In the genomic region with DNA sequence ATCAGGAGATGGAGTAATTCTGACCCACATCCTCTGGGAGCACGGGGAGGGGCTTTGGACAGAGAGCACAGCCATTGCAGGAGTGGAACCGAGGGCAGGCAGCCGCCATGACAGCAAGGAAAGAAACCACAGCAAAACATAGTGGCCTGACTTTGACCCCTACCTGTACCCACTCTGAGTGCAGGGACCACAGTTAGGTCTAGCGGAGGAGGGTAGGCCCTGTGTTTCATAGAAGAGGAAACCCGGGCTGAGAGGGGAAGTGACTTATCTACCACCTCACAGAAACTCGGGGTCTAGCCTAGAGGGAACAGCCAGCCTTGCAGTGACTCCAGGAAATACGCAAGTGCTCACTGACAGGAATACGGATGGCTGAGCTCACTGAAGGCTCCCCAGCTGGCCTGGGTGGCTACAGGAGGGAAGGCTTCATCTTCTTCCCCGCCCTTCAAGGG, we compare ENCODE assay signal across 8 mouse cellular contexts. TPM values are rescaled to one million over a fixed set of nuclear protein-coding genes. Genes with fewer than 3 reads are reported as not detected.
DNase-seq lines count a peak whose midpoint lies in the region; ATAC-seq and TF ChIP-seq lines count a peak whose summit lies in the region.

No protein-coding gene starts in this region.

- WGBS in intestine, embryonic 16.5 days = 49% methylated on average over 9 of the region's 9 CpGs
- WGBS in lung, adult 2 months = 23% methylated on average over 9 of the region's 9 CpGs

- H3K27ac ChIP-seq in layer of hippocampus, adult 2 months = peak overlapping the region; percentile 89
- H3K27ac ChIP-seq in intestine, embryonic 16.5 days (ENCODE audit: low read length) = peak overlapping the region; percentile 35

- no peak for TF ChIP-seq CTCF in layer of hippocampus, adult 2 months (conservative IDR thresholded peaks at IDR 0.05)
- TF ChIP-seq CTCF in lung, adult 2 months (IDR thresholded peaks at IDR 0.05; ENCODE audit: insufficient read depth, low read length) = no peak

- no peaks in the 10 kb centered on the region for H3K9me3 ChIP-seq in intestine, embryonic 16.5 days (ENCODE audit: control insufficient read depth, low read length)

- peak overlapping the region; percentile 62 for H3K4me3 ChIP-seq in layer of hippocampus, adult 2 months
- peak overlapping the region; percentile 71 for H3K4me3 ChIP-seq in intestine, embryonic 16.5 days (ENCODE audit: low read length)
- peak overlapping the region; percentile 78 for H3K4me3 ChIP-seq in lung, adult 2 months (replicated peaks; ENCODE audit: extremely low read depth, low read depth, low read length)

- no peak for DNase-seq in layer of hippocampus, adult 2 months (ENCODE audit: low spot score in 2 of 2)
- DNase-seq in layer of hippocampus, adult 18-20 months (ENCODE audit: low spot score in 2 of 2) = no peak
- peak; percentile 37 for DNase-seq in lung, adult 2 months
- no peak for DNase-seq in cerebellum, adult 11-12 months

- ATAC-seq in granulocyte monocyte progenitor cell, adult 5-6 weeks (replicated peaks; ENCODE audit: poor library complexity, severe bottlenecking) = peak; percentile 44
- ATAC-seq in intestine, embryonic 16.5 days = no peak
- peak; percentile 21; the same call in 1 of the 2 replicates for ATAC-seq in neutrophil, adult 5-6 weeks (ENCODE audit: extremely low read depth, insufficient number of reproducible peaks, low FRiP score, poor library complexity, severe bottlenecking)
- no peak for ATAC-seq in frontal cortex, adult (ENCODE audit: low TSS enrichment)

- H3K9ac ChIP-seq in intestine, embryonic 16.5 days (ENCODE audit: low read depth, low read length) = peak overlapping the region; percentile 75

- H3K4me2 ChIP-seq in intestine, embryonic 16.5 days (ENCODE audit: low read depth, low read length) = peak overlapping the region; percentile 88

- TF ChIP-seq POLR2A in lung, adult 2 months (IDR thresholded peaks at IDR 0.05; ENCODE audit: borderline replicate concordance, extremely low read depth, low read depth, low read length) = 0 out of 2 replicates have a peak, but pooled peaks have one; percentile 18

- H3K36me3 ChIP-seq in intestine, embryonic 16.5 days (ENCODE audit: control insufficient read depth, insufficient read depth, low read length) = no peaks in the 10 kb centered on the region

- no peaks in the 10 kb centered on the region for H3K27me3 ChIP-seq in intestine, embryonic 16.5 days (replicated peaks; ENCODE audit: control insufficient read depth, insufficient read depth, low read length)

- H3K4me1 ChIP-seq in intestine, embryonic 16.5 days (ENCODE audit: control insufficient read depth, insufficient read depth, low read length) = peaks cover 32% of the 10 kb centered on the region
- H3K4me1 ChIP-seq in lung, adult 2 months (ENCODE audit: control insufficient read depth, insufficient read depth, low read length) = peaks cover 7% of the 10 kb centered on the region; the same call in 1 of the 2 replicates

RNA-seq across cellular contexts. Expression of a gene that starts 1.0 kb away (rescaled TPM):
- 10 to 100 TPM; 12.0 to 14.5 TPM for total RNA-seq in layer of hippocampus, adult 2 months (2021)
- total RNA-seq in layer of hippocampus, adult 18-20 months (2021) = 10 to 100 TPM in 1 of 2 experiments, 1 to 10 TPM in 1; 7.7 to 11.7 TPM
- 15.4 and 20.2 TPM in 2 replicates for total RNA-seq in granulocyte monocyte progenitor cell, adult 5-6 weeks (2014; fragmentation: Nextera tagmentation)
- 7.1 and 12.6 TPM in 2 replicates for total RNA-seq in granulocyte monocyte progenitor cell, adult 5-6 weeks (2017)
- 11.3 and 11.9 TPM in 2 replicates for polyA plus RNA-seq in intestine, embryonic 16.5 days (2015; fragmentation: Nextera tagmentation; extraction: Ambion mirVana)
- 31.6 and 36.7 TPM in 2 replicates for polyA plus RNA-seq in lung, adult 2 months (2012; rRNA removed)
- total RNA-seq in neutrophil, adult 5-6 weeks (2017) = 103 and 108 TPM in 2 replicates

RNA-seq across cellular contexts. Expression of a gene that starts 8.1 kb away (rescaled TPM):
- total RNA-seq in layer of hippocampus, adult 2 months (2021) = under 1 TPM; 0.17 to 0.38 TPM
- total RNA-seq in layer of hippocampus, adult 18-20 months (2021) = under 1 TPM in 1 of 2 experiments, not detected in 1; 0.12 TPM
- total RNA-seq in granulocyte monocyte progenitor cell, adult 5-6 weeks (2014; fragmentation: Nextera tagmentation) = 5.3 and 5.4 TPM in 2 replicates
- 8.7 and 13.2 TPM in 2 replicates for total RNA-seq in granulocyte monocyte progenitor cell, adult 5-6 weeks (2017)
- 7.6 and 9.0 TPM in 2 replicates for polyA plus RNA-seq in intestine, embryonic 16.5 days (2015; fragmentation: Nextera tagmentation; extraction: Ambion mirVana)
- 0.36 and 1.0 TPM in 2 replicates for polyA plus RNA-seq in lung, adult 2 months (2012; rRNA removed)
- total RNA-seq in neutrophil, adult 5-6 weeks (2017) = not detected in 2 replicates

RNA-seq across cellular contexts. Expression of a gene that starts 50.6 kb away (rescaled TPM):
- total RNA-seq in layer of hippocampus, adult 2 months (2021) = 1 to 10 TPM; 2.1 to 2.8 TPM
- total RNA-seq in layer of hippocampus, adult 18-20 months (2021) = 1 to 10 TPM; 2.2 to 3.2 TPM
- 7.5 TPM in 1 of 2 replicates, not detected in the other for total RNA-seq in granulocyte monocyte progenitor cell, adult 5-6 weeks (2014; fragmentation: Nextera tagmentation)
- total RNA-seq in granulocyte monocyte progenitor cell, adult 5-6 weeks (2017) = 0.67 TPM in 1 of 2 replicates, not detected in the other
- polyA plus RNA-seq in intestine, embryonic 16.5 days (2015; fragmentation: Nextera tagmentation; extraction: Ambion mirVana) = 21.2 and 23.1 TPM in 2 replicates
- 16.0 and 18.4 TPM in 2 replicates for polyA plus RNA-seq in lung, adult 2 months (2012; rRNA removed)
- 2.1 and 3.3 TPM in 2 replicates for total RNA-seq in neutrophil, adult 5-6 weeks (2017)

RNA-seq across cellular contexts. Expression of a gene that starts 58.8 kb away (rescaled TPM):
- total RNA-seq in layer of hippocampus, adult 2 months (2021) = 1 to 10 TPM; 4.8 to 5.0 TPM
- 1 to 10 TPM; 3.6 to 3.7 TPM for total RNA-seq in layer of hippocampus, adult 18-20 months (2021)
- not detected in 2 replicates for total RNA-seq in granulocyte monocyte progenitor cell, adult 5-6 weeks (2014; fragmentation: Nextera tagmentation)
- not detected in 2 replicates for total RNA-seq in granulocyte monocyte progenitor cell, adult 5-6 weeks (2017)
- polyA plus RNA-seq in intestine, embryonic 16.5 days (2015; fragmentation: Nextera tagmentation; extraction: Ambion mirVana) = not detected in 2 replicates
- polyA plus RNA-seq in lung, adult 2 months (2012; rRNA removed) = 0.17 and 0.59 TPM in 2 replicates
- 0.93 TPM in 1 of 2 replicates, not detected in the other for total RNA-seq in neutrophil, adult 5-6 weeks (2017)

Comparison
In these comparisons a context has a peak if more than half of its experiments do, and no peak if none do; other contexts are left out.
1. ATAC-seq: peak in granulocyte monocyte progenitor cell, adult 5-6 weeks (single experiment) and neutrophil, adult 5-6 weeks (single experiment); none in intestine, embryonic 16.5 days (single experiment) and frontal cortex, adult (single experiment).
2. Peak in every context shown above with its lines, with median percentiles within 50 percentile points of each other: H3K4me3 ChIP-seq.